Mouse (Mus musculus): ENCODE data around the gene Akap12. TPM values are rescaled to one million over a fixed set of nuclear protein-coding genes. Genes with fewer than 3 reads are reported as not detected.

Gene Akap12
- polyA plus RNA-seq, 1 experiment: 387 TPM

DNA sequence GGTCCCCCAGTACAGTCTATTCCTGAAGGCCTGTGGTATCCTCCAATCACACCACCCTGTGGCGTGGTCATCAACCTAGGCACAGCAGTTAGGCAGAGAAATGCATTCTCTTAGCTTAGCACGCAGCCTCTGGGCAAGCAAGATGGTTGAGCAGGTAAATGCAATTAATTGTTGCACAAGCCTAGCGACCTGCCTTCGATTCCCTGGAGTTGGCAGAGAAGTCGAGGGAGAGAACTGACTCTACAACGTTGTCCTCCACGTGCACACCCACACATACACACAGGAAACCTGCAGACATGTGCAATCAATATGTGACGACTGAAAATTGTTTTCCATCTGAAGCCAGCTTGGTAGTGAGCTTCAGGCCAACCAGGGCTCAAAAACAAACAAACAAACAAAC lies 57.7 kb downstream of the Akap12 start:
- TF ChIP-seq POLR2A (IDR thresholded peaks at IDR 0.05; ENCODE audit: insufficient read depth, low read length): no peak
- no peak for TF ChIP-seq EP300 (IDR thresholded peaks at IDR 0.05; ENCODE audit: insufficient read depth, low read depth, low read length)
- no peak for TF ChIP-seq CTCF (IDR thresholded peaks at IDR 0.05; ENCODE audit: low read depth, low read length)

DNA sequence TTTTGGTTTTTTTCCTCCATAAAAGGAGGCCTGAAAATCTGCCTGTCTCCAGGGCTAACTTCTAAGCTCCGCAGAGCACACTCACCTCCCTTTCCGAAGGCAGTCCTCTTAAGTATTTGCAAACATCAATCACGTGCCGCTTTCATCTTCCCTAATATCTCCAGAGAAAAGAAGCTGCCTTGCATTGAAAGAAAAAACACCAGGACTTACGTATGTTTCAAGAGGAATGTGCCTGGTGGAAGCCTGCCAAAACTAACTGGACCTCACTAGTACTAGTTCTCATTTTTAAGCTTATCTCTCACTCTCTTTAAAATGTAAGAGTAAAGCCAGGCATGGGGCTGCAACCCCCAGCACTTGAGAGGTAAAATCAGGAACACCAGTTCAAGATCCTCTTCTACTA lies 59.4 kb downstream of the Akap12 start:
- Histone ChIP-seq H3K4me1 (ENCODE audit: control insufficient read depth, insufficient read depth, low read length) (peaks cover 2% of the 10 kb centered on the region), H3K27me3 (ENCODE audit: control insufficient read depth, insufficient read depth, low read length, poor library complexity, severe bottlenecking) (no peaks in the 10 kb centered on the region), H3K9ac (ENCODE audit: low read depth, poor library complexity, severe bottlenecking) (no peak overlapping the region; the same call in 1 of the 2 replicates), H3K36me3 (ENCODE audit: control insufficient read depth, insufficient read depth, low read length, poor library complexity, severe bottlenecking) (peaks cover 38% of the 10 kb centered on the region), H3K9me3 (replicated peaks; ENCODE audit: control insufficient read depth, insufficient read depth, low read length, poor library complexity, severe bottlenecking) (peaks cover 8% of the 10 kb centered on the region), H3K4me3 (ENCODE audit: low read depth, low read length) (no peak overlapping the region), H3K27ac (ENCODE audit: insufficient read depth, low read length) (peak overlapping the region; percentile 41; the same call in 1 of the 2 replicates)
- TF ChIP-seq POLR2A (IDR thresholded peaks at IDR 0.05; ENCODE audit: insufficient read depth, low read length): no peak
- no peak for TF ChIP-seq EP300 (IDR thresholded peaks at IDR 0.05; ENCODE audit: insufficient read depth, low read depth, low read length)
- TF ChIP-seq CTCF (IDR thresholded peaks at IDR 0.05; ENCODE audit: low read depth, low read length): no peak

More for the DNA sequence above, 57.7 kb downstream of the Akap12 start:
- peaks cover 47% of the 10 kb centered on the region for H3K36me3 ChIP-seq (ENCODE audit: control insufficient read depth, insufficient read depth, low read length, poor library complexity, severe bottlenecking)
- H3K4me3 ChIP-seq (ENCODE audit: low read depth, low read length): no peak overlapping the region
- peaks cover 2% of the 10 kb centered on the region for H3K4me1 ChIP-seq (ENCODE audit: control insufficient read depth, insufficient read depth, low read length)
- peaks cover 8% of the 10 kb centered on the region for H3K9me3 ChIP-seq (replicated peaks; ENCODE audit: control insufficient read depth, insufficient read depth, low read length, poor library complexity, severe bottlenecking)
- H3K27ac ChIP-seq (ENCODE audit: insufficient read depth, low read length): no peak overlapping the region
- no peaks in the 10 kb centered on the region for H3K27me3 ChIP-seq (ENCODE audit: control insufficient read depth, insufficient read depth, low read length, poor library complexity, severe bottlenecking)
- H3K9ac ChIP-seq (ENCODE audit: low read depth, poor library complexity, severe bottlenecking): no peak overlapping the region

DNA sequence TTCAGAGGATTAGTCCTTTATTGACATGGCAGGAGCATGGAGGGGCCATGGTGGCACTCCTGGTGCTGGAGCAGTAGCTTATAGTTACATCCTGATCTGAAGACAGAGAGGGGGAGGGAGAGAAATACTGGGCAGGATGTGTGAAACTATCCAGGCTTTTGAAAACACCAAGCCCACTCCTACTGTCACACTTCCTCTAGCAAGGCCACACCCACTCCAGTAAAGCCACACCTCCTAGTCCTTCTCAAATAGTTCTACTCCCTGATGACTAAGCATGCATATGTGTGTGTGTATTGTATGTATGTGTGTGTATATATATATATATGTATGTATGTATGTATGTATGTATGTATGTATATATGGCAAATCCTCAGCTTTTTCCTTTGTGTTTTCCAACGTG lies 61.5 kb downstream of the Akap12 start:
- Histone ChIP-seq H3K4me1 (ENCODE audit: control insufficient read depth, insufficient read depth, low read length) (peaks cover 5% of the 10 kb centered on the region), H3K4me3 (ENCODE audit: low read depth, low read length) (no peak overlapping the region), H3K27me3 (ENCODE audit: control insufficient read depth, insufficient read depth, low read length, poor library complexity, severe bottlenecking) (no peaks in the 10 kb centered on the region), H3K27ac (ENCODE audit: insufficient read depth, low read length) (no peak overlapping the region), H3K9me3 (replicated peaks; ENCODE audit: control insufficient read depth, insufficient read depth, low read length, poor library complexity, severe bottlenecking) (peaks cover 8% of the 10 kb centered on the region), H3K36me3 (ENCODE audit: control insufficient read depth, insufficient read depth, low read length, poor library complexity, severe bottlenecking) (peaks cover 23% of the 10 kb centered on the region), H3K9ac (ENCODE audit: low read depth, poor library complexity, severe bottlenecking) (no peak overlapping the region)
- no peak for TF ChIP-seq EP300 (IDR thresholded peaks at IDR 0.05; ENCODE audit: insufficient read depth, low read depth, low read length)
- TF ChIP-seq POLR2A (IDR thresholded peaks at IDR 0.05; ENCODE audit: insufficient read depth, low read length): no peak
- TF ChIP-seq CTCF (IDR thresholded peaks at IDR 0.05; ENCODE audit: low read depth, low read length): no peak

DNA sequence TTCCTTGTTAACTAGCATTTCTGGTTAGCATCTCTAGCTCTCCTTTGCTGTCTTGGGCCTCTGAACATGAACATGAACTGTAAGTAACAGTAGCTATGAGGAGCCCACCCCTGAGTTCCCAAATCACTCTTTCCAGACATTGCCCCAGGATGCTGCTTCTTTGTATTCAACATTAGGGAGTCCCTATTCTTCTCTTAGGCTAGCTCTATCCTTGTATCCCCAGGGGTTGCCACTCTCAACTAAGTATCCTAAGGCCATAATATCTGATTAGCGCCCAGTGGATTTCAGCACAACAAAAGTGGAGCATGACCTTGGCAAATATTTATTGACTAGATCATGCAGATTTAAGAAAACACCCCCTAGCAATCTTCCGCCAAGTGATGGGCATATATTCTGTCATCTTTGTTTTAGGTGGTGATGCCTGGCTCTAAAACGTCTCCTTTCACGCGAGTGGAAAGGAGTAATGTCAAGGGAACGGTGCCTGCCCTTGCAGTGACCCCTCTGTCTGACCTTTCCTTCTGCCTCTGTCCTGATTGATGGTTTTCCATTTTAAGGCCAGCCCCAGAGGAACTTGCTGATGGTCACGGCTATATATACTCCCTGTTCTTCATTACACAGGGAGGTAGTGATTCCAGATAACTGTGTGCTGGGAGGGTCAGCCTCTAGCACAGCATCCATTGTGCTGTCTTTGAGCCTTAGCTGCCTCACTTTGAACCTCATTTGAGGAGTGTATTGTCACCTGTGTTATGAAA lies 66.2 kb downstream of the Akap12 start:
- no peaks in the 10 kb centered on the region for H3K27me3 ChIP-seq (ENCODE audit: control insufficient read depth, insufficient read depth, low read length, poor library complexity, severe bottlenecking)
- H3K4me3 ChIP-seq (ENCODE audit: low read depth, low read length): no peak overlapping the region
- peaks cover 2% of the 10 kb centered on the region for H3K4me1 ChIP-seq (ENCODE audit: control insufficient read depth, insufficient read depth, low read length)
- TF ChIP-seq EP300 (IDR thresholded peaks at IDR 0.05; ENCODE audit: insufficient read depth, low read depth, low read length): peak; percentile 61; the same call in 1 of the 2 replicates
- no peak for TF ChIP-seq CTCF (IDR thresholded peaks at IDR 0.05; ENCODE audit: low read depth, low read length)
- TF ChIP-seq POLR2A (IDR thresholded peaks at IDR 0.05; ENCODE audit: insufficient read depth, low read length): no peak
- 0 out of 2 replicates have a peak, but pooled peaks cover 4% of the 10 kb centered on the region for H3K9me3 ChIP-seq (replicated peaks; ENCODE audit: control insufficient read depth, insufficient read depth, low read length, poor library complexity, severe bottlenecking)
- peak overlapping the region; percentile 98 for H3K27ac ChIP-seq (ENCODE audit: insufficient read depth, low read length)
- peaks cover 3% of the 10 kb centered on the region for H3K36me3 ChIP-seq (ENCODE audit: control insufficient read depth, insufficient read depth, low read length, poor library complexity, severe bottlenecking)
- no peak overlapping the region; the same call in 1 of the 2 replicates for H3K9ac ChIP-seq (ENCODE audit: low read depth, poor library complexity, severe bottlenecking)

DNA sequence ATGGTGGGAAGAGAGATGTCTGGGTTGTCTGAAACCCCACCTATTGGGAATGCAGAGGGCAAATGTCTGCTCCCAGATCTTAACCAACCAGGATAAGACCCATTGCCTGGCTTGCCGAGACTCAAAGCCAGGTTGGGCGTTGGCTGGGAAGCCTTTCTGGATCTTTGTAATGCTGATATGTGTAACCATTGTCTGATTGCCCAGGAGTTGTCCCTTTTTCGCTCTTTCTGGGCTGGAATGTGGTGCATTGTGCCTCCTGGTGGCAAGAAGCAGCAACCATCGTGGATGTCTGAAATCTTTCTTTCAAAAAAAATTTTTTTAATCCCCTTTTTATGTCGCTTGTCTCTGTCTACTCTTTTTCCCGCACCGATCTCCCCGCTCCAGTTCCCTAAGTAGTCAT lies 67.1 kb downstream of the Akap12 start:
- H3K27me3 ChIP-seq (ENCODE audit: control insufficient read depth, insufficient read depth, low read length, poor library complexity, severe bottlenecking): no peaks in the 10 kb centered on the region
- no peaks in the 10 kb centered on the region for H3K9me3 ChIP-seq (replicated peaks; ENCODE audit: control insufficient read depth, insufficient read depth, low read length, poor library complexity, severe bottlenecking)
- no peaks in the 10 kb centered on the region for H3K36me3 ChIP-seq (ENCODE audit: control insufficient read depth, insufficient read depth, low read length, poor library complexity, severe bottlenecking)
- peak overlapping the region; percentile 81 for H3K9ac ChIP-seq (ENCODE audit: low read depth, poor library complexity, severe bottlenecking)
- TF ChIP-seq POLR2A (IDR thresholded peaks at IDR 0.05; ENCODE audit: insufficient read depth, low read length): no peak
- TF ChIP-seq EP300 (IDR thresholded peaks at IDR 0.05; ENCODE audit: insufficient read depth, low read depth, low read length): peak; percentile 96
- TF ChIP-seq CTCF (IDR thresholded peaks at IDR 0.05; ENCODE audit: low read depth, low read length): peak; percentile 75
- peak overlapping the region; percentile 98 for H3K27ac ChIP-seq (ENCODE audit: insufficient read depth, low read length)
- H3K4me1 ChIP-seq (ENCODE audit: control insufficient read depth, insufficient read depth, low read length): peaks cover 8% of the 10 kb centered on the region
- no peak overlapping the region for H3K4me3 ChIP-seq (ENCODE audit: low read depth, low read length)

DNA sequence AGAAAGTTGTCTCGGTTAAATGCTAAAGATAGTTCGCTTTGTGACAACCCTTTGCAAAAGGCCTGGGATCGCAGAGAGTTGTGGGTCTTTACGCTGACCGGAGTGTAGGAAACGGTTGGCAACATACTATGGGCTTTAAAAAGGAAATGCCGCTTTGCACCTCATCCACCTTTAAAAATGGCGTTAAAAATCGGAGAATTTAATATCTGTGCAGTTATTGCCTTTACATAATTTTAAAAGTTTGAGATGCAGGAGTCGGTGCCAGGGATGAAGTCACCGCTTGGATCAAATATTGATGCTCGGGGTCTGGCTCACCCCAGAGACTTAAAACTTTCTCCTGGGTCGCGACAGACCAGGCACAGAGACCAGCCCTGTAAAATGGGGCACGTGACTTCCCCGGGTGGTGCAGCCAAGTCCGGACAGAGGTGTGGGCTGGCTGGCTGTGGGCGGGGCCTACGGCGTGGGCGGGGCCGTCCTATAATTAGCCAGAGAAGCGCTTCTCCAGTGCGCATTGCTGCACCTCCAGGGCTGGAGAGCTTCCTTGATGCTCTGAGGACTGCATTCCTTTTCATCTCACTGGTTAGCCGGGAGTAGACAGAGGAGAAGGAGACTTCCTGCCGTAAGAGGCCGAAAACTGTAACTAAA lies 68.0 kb downstream of the Akap12 start:
- TF ChIP-seq EP300 (IDR thresholded peaks at IDR 0.05; ENCODE audit: insufficient read depth, low read depth, low read length) (peak; percentile 86), CTCF (IDR thresholded peaks at IDR 0.05; ENCODE audit: low read depth, low read length) (no peak), POLR2A (IDR thresholded peaks at IDR 0.05; ENCODE audit: insufficient read depth, low read length) (peak; percentile 90)
- Histone ChIP-seq H3K27me3 (ENCODE audit: control insufficient read depth, insufficient read depth, low read length, poor library complexity, severe bottlenecking) (no peaks in the 10 kb centered on the region), H3K9me3 (replicated peaks; ENCODE audit: control insufficient read depth, insufficient read depth, low read length, poor library complexity, severe bottlenecking) (no peaks in the 10 kb centered on the region), H3K9ac (ENCODE audit: low read depth, poor library complexity, severe bottlenecking) (peak overlapping the region; percentile 81), H3K27ac (ENCODE audit: insufficient read depth, low read length) (peak overlapping the region; percentile 94), H3K4me3 (ENCODE audit: low read depth, low read length) (peak overlapping the region; percentile 56), H3K4me1 (ENCODE audit: control insufficient read depth, insufficient read depth, low read length) (peaks cover 10% of the 10 kb centered on the region), H3K36me3 (ENCODE audit: control insufficient read depth, insufficient read depth, low read length, poor library complexity, severe bottlenecking) (no peaks in the 10 kb centered on the region)
